Mouse (Mus musculus): Measurements from ENCODE around the gene Dnaaf2. TPM values are rescaled to one million over a fixed set of nuclear protein-coding genes. Genes with fewer than 3 reads are reported as not detected.

Dnaaf2 gene
- polyA plus RNA-seq (2014; fragmentation: Illumina TruSeq; extraction: RNeasy Lipid Tissue Mini Kit (QIAGEN cat#74804); ENCODE audit: low read depth, low replicate concordance), result 1.5 TPM

DNA sequence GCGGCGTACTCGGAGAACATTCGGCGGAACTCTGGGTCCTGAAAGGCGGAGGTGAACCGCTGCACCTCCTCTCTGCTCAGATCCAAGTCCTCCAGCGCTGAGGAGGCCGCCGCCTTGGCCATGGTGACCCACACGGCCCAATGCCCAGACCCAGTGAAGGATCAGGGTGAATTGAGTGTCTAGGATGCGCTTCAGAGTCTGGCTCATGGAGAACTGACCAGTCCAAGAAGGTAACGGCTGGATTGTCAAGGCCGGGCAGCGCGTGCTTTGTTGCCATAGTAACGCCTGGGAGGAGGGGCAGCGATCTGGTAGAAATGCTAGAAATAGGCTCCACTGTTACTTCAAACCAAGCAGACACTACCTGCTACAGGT lies at the start of gene Dnaaf2:
TSS of gene Dnaaf2 (minus strand) at position 266 of the 372 bp plus-strand sequence.

DNA sequence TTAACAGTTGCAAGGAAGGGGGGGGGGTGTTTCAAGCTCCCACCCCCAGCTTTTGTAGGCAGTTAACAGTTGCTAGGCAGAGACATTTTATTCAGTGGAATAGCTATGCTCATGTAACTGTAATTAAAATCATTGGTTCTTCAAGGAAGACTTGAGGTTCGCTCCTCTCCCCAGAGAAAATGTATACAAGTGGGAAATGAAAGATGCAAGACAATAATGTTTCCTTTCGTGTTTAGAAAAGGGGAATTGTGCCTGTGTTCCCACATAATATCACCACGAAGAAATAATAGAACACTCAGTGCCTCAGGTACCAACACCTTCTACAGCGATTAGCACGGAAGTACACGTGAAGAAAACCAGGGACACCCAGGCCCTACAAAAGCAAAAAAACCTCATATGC lies 42.6 kb upstream of the Dnaaf2 start, which contains the start of gene Klhdc1:
TSS of gene Klhdc1 (plus strand) at position 301 of the 400 bp plus-strand sequence.

DNA sequence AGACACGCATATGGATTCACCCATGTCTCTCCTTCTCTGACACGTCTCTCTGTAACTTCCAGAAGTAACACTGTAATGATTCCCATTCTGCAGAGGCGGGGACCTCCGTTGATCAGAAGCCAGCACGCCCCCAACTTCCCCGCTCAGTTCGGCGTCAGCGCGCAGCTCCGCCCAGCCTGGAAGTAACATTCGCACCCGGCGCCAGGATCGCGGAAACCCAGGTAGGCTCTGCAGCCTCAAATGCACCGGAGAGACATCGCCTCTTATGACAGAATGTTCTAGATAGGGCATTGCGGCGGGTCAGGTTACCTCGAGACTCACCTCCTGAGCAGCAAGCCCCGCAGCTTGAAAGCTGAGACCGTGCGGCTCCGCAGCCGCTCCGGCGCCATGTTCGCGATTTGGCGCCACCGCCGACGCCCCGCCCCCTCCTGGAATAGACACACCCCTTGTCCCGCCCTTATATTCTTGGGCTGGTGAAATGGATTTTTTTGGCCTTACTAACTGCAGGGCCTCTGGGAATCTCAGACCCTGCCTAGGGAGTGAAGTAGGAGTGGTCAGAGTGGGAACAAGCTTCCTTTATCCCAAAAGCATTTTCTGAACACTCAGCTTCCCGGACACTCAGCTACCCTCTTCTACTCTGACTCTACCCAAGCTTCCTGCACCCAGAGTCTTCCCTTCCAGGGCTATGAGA lies 29.7 kb upstream of the Dnaaf2 start, which contains the start of gene Pole2:
TSS of gene Pole2 (minus strand) at position 420 of the 691 bp plus-strand sequence.

DNA sequence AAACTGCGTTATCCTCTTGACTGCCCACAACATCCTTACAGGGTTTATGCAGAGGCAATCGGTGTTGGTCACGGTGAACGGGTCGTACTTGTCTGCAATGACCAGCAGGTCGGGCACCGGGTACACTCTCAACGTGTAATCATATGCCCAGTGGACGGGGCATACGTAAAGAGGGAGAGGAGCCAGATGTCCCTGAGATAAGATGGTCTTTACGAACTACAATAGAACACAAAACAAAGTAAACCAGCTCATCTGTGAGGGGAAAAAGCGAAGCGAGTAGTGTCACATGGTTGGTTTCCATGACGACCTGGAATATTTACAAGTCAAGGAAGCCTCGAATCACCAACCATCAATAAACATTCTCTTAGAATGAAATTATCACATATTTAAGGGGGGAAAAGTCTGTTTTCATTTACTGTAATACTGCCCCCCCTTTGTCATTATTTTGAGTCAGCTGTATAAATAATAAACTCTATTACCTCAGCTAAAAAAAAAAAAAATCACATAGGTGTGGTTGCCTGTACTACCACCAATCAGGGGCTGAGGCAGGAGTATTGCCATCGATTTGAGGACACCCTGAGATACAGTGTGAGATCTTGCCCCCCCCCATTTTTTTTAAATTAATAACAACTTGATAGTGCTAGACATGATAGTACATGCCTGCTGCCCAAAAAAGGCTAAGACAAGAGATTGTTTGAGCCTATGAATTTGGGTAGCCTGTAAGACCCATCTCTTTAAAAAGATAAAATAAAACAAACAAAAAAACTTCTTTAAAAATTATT lies 6.0 kb upstream of the Dnaaf2 start, which contains the start of gene Gm49384:
TSS of gene Gm49384 (minus strand) at position 216 of the 782 bp plus-strand sequence.

DNA sequence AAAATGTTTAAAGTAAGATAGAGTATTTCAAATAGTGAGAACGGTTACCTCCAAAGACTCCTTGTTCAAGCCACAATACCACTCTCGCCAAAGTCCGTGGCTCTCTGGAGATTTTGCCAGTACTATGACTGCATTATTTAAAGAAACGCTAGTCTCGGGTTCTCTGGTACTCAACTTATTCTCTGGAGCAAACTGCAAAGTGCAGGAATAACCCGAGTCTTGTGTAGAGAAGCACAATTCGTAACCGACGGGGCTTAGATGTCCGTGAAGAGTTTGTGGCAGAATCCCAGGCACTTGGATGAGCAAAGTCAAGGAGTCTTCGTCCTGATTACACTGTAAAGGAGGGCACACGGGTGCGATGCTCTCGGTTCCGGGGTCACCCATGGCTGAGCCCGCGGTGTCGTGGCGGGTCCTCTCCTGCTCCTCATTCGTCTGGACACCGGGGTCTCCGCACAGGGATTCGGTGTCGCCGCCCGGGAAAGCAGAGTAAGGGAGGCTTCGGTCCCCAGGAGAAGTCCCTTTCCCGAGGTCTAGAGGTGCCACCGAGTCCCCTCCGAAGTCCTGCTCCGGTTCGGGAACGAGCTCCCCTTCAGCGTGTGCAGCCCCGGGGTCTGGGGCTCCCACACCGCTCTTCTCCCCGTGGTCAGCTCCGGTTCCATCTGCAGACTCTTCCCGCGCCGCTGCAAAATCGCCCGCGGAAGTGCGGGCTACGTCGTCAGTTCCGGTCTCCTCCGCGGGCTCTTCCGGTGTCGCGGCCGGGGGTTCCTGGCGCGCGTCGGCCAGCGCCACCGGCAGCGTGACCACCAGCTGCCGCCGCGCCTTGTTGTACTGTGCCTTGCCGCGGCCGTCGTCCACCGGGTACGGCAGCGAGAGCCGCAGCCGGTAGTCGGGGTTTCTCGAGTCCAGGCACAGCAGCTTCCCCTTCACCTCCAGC lies 1.5 kb downstream of the Dnaaf2 start, which contains the start of gene Gm49383:
TSS of gene Gm49383 (minus strand) at position 661 of the 934 bp plus-strand sequence.

DNA sequence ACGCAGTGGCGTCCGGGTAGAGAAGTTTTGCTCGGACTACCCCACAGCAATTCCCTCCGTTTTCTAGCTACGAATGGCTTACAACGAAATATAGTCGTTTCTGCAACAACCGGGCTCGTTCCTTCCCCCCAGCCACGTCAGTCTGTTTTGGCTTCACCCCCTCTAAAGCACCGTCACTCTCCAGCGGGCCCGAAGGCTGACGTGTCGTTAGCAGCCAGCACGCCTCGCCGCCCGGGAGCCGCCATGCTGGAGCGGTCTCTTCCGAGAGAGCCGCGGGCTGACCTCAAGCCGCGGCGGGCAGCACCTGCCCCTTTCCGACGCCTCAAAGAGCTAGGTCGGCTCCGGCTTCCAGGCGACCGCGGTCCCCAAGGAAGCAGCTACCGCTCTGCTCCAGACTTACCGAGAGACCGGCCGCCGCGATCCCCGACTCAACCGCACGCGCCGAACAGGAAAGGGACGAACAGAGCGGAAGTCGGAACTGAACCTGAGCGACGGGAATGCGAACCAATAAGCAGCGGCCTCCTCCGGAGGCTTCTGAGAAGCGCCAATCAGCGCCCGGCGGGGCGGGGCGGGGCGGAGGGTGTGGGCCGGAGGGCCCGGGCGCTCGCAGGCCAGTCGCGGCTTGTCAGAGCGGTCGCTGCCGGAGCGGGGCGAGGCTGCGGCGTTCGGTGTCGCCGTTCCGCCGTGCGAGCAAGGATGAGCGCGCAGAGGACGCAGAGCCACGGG lies 14.5 kb downstream of the Dnaaf2 start, which contains the start of the genes Rpl36al and Mgat2:
TSS of gene Rpl36al (minus strand) at position 501 of the 726 bp plus-strand sequence.
TSS of gene Mgat2 (plus strand) at position 575 of the 726 bp plus-strand sequence.

DNA sequence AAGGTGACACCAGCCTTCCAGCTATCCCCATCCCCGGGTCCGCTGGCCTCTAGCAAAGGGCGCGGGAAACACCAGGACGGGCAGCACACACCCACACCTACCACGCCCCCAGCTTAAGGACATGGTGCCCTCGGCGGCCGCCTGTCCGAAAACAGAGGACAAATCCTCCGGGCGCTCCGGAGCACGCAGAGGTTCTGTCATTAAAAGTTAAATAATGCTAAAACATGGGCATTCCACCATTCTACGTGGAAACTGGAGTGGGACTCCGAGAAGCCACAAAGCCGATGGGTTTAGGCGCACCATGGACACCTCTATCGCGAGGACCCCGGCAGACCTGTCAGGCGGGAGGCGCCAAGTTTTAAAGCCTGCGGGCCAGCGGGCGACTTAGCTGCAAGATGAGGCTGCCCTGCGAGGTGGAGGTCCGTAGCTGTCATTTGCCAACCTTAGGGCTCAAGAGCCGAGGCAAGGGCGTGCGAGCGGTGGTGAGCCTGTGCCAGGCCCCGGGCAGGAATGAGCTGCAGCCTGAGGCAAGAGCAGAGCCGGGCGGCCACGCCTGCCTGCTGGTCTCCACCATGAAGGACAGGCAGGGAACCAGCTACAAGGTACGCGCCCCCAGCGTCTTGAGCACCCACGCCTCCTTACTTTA lies 29.6 kb downstream of the Dnaaf2 start, which contains the start of gene Lrr1:
TSS of gene Lrr1 (plus strand) at position 354 of the 646 bp plus-strand sequence.

DNA sequence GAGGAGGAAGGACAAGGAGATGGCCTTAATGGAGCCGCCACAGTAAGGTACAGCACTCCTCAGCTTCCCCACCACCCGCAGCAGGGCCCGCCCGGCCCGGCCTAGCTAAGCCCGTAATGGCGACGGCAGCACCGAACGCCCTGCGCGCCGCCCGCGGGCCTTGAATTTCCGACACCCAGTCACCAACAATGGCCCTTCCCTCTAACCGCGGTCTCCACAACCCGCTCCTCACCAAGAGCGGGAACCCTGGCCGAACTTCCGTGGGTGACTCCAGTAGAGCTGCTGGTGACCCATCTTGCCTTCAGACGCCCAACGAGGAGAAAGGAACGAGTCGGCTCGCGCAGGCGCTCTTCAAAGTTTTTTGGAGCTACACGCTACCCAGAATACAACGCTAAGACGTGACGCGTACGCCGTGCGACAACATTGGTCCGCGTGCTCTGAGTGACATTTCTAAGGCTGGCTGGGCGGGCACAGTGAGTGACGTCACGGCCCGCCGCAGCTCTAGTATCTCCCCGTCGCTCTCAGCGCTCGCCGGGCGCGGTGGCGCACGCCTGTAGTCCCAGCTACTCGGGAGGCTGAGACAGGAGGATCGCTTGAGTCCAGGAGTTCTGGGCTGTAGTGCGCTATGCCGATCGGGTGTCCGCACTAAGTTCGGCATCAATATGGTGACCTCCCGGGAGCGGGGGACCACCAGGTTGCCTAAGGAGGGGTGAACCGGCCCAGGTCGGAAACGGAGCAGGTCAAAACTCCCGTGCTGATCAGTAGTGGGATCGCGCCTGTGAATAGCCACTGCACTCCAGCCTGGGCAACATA lies 39.3 kb downstream of the Dnaaf2 start, which contains the start of gene Rps29:
TSS of gene Rps29 (minus strand) at position 422 of the 813 bp plus-strand sequence.

Other genes with a start within 250 kb of the Dnaaf2 start
- 11.5 TPM for gene Rps29, start 39.2 kb downstream of the Dnaaf2 start, polyA plus RNA-seq (2014; fragmentation: Illumina TruSeq; extraction: RNeasy Lipid Tissue Mini Kit (QIAGEN cat#74804); ENCODE audit: low read depth, low replicate concordance)
- 0.82 TPM for gene Lrr1, start 29.6 kb downstream of the Dnaaf2 start, polyA plus RNA-seq (2014; fragmentation: Illumina TruSeq; extraction: RNeasy Lipid Tissue Mini Kit (QIAGEN cat#74804); ENCODE audit: low read depth, low replicate concordance)
- 235 TPM for gene Rpl36al, start 14.3 kb downstream of the Dnaaf2 start, polyA plus RNA-seq (2014; fragmentation: Illumina TruSeq; extraction: RNeasy Lipid Tissue Mini Kit (QIAGEN cat#74804); ENCODE audit: low read depth, low replicate concordance)
- 170 TPM for gene Mgat2, start 14.3 kb downstream of the Dnaaf2 start, polyA plus RNA-seq (2014; fragmentation: Illumina TruSeq; extraction: RNeasy Lipid Tissue Mini Kit (QIAGEN cat#74804); ENCODE audit: low read depth, low replicate concordance)
- 2.4 TPM for gene Gm49383, start 1.3 kb downstream of the Dnaaf2 start, polyA plus RNA-seq (2014; fragmentation: Illumina TruSeq; extraction: RNeasy Lipid Tissue Mini Kit (QIAGEN cat#74804); ENCODE audit: low read depth, low replicate concordance)
- gene Gm49384, start 5.8 kb upstream of the Dnaaf2 start, polyA plus RNA-seq (2014; fragmentation: Illumina TruSeq; extraction: RNeasy Lipid Tissue Mini Kit (QIAGEN cat#74804); ENCODE audit: low read depth, low replicate concordance), result 9.9 TPM
- 5.5 TPM for gene Pole2, start 29.8 kb upstream of the Dnaaf2 start, polyA plus RNA-seq (2014; fragmentation: Illumina TruSeq; extraction: RNeasy Lipid Tissue Mini Kit (QIAGEN cat#74804); ENCODE audit: low read depth, low replicate concordance)
- 21.4 TPM for gene Klhdc1, start 42.7 kb upstream of the Dnaaf2 start, polyA plus RNA-seq (2014; fragmentation: Illumina TruSeq; extraction: RNeasy Lipid Tissue Mini Kit (QIAGEN cat#74804); ENCODE audit: low read depth, low replicate concordance)
- 129 TPM for gene Klhdc2, start 98.3 kb upstream of the Dnaaf2 start, polyA plus RNA-seq (2014; fragmentation: Illumina TruSeq; extraction: RNeasy Lipid Tissue Mini Kit (QIAGEN cat#74804); ENCODE audit: low read depth, low replicate concordance)
- 126 TPM for gene Nemf, start 158.7 kb upstream of the Dnaaf2 start, polyA plus RNA-seq (2014; fragmentation: Illumina TruSeq; extraction: RNeasy Lipid Tissue Mini Kit (QIAGEN cat#74804); ENCODE audit: low read depth, low replicate concordance)
- gene Arf6, start 173.7 kb upstream of the Dnaaf2 start, polyA plus RNA-seq (2014; fragmentation: Illumina TruSeq; extraction: RNeasy Lipid Tissue Mini Kit (QIAGEN cat#74804); ENCODE audit: low read depth, low replicate concordance), result 55.8 TPM
- not detected for gene Gm9887, start 174.0 kb upstream of the Dnaaf2 start, polyA plus RNA-seq (2014; fragmentation: Illumina TruSeq; extraction: RNeasy Lipid Tissue Mini Kit (QIAGEN cat#74804); ENCODE audit: low read depth, low replicate concordance)